Mouse (Mus musculus): ENCODE measurements around the gene Xrcc2.

Xrcc2 gene

DNA sequence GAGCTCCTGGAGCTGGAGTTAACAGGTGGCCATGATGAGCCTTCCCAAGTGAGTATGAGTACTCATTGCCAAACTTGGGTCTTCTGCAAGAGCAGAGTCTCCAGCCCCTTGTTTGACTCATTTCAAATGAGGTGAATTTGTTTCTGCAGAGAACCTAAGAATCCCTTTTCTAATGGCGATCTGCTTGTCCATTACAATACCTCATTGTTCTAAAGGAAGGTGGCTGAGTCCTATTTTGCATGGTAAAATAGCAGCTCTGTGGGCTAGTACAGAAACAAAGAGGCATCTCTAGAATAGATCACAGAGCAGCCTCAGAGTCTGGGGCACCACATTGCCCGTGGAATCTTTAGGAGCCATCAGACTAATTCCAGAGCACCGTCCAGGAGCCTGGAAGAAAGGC is 34.6 kb downstream of the Xrcc2 start:
- in situ Hi-C loops (cut with MboI, MseI): no loop called here

- in situ Hi-C loops (cut with MboI, MseI): no loop called here
Measured at GRCm38 (mm10) chr5:25668306-25668705, 37.3 kb downstream of the Xrcc2 start.

- in situ Hi-C loops (cut with MboI, MseI): no loop called here
Measured at GRCm38 (mm10) chr5:25666684-25667083, 38.9 kb downstream of the Xrcc2 start.

DNA sequence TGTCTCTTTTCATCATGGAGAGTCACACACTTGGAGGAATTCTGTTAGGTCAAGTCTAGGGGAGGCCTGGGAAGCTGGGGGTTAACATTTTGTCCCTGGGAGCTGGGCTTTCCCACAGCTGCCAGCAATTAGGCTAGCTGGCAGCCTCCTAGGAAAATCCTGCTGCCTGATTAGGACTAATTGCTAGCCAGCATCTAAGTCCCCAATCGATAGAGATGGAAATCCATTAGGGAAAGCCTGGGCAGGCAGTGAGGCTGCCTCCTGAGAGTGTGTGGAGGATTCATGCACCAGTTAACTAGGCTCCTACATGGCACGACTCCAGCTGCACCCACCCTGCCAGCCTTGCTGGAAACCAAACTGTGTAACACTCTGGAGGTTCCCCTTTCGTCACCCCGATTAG is 39.5 kb downstream of the Xrcc2 start:
- in situ Hi-C loops (cut with MboI, MseI): no loop called here

GRCm38 (mm10) chr5:25665516-25665915 is 40.1 kb downstream of the Xrcc2 start:
- in situ Hi-C loops (cut with MboI, MseI): no loop called here

GRCm38 (mm10) chr5:25663165-25663564 is 42.5 kb downstream of the Xrcc2 start:
- in situ Hi-C loops (cut with MboI, MseI): no loop called here

DNA sequence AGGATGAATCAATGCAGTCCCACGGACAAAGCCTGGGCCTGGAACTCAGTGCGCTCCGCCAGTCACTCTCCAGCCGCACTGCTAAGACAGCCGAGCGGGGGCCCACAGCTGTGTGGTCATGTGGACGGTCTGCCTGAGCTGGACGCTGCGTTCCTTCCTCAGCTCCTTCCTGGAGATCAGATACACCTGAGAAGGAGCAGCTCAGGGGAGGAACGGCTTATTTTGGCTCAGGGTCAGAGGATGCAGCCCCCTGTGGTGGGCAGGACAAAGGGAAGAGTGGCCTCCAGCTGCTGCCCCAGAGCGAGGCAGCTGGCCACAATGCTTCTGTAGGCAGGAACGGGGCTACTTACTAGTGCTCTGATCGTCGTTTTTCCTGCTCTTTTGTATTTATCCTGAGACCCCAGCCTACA is 51.0 kb downstream of the Xrcc2 start:
- in situ Hi-C loops (cut with MboI, MseI): no loop called here

DNA sequence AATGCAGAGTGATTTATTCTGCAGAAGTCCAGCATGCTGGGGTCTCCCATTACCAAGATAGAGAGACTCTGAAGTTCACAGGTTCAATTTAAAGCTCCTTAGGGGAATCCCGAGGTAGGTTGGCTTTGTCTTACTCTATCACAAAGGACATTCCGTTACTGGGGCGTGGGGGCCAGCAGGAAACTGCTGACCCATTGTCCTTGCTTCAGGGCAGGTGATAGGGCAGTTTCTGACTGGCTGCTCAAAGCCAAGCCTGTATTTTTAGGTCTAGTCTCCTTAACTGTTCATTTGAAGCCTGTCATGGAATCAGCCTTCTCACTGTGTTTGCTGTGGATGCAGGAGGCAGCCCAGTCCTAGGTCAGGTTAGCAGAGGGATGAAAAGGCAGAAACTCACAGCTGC is 52.2 kb downstream of the Xrcc2 start:
- in situ Hi-C loops (cut with MboI, MseI): no loop called here

DNA sequence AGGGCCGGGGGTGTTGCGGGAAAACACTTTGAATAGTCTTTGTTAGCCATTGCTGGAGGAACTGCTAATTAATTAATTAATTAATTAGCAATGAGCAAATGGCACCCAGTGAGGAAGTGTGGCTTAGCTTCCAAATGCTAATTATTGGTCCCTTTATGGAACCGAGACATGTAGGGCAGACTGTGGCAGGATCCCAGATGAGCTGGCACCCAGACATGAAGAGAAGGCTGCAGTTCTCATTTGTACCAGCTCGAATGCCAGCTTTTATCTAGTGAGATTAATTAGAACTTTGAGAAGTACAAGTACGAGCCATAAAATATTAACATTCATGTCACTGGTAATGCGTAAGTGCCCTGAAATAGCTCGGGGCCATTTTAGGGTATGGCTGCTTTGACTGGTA is 53.2 kb downstream of the Xrcc2 start:
- in situ Hi-C loops (cut with MboI, MseI): no loop called here

- in situ Hi-C loops (cut with MboI, MseI): no loop called here
Measured at GRCm38 (mm10) chr5:25645661-25646364, 59.8 kb downstream of the Xrcc2 start.

GRCm38 (mm10) chr5:25644509-25644908 is 61.1 kb downstream of the Xrcc2 start:
- in situ Hi-C loops (cut with MboI, MseI): no loop called here

DNA sequence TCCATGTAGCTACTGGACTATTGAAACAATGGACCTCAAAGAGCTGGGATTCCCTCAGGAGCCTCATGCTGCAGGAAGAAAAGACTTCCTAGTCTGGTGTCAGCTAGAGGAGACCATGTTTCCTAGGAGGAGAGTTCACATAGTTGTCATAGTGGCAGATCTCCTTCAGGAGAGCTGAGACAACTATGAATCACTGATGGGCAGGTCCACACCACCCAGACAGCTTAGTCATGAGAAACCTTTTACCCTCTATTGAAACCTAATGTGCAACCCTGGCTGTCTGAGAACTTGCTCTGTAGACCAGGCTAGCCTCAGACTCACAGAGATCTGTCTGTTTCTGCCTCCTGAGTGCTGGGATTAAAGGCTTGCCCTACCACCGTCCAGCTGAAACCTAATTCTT is 62.9 kb downstream of the Xrcc2 start:
- in situ Hi-C loops (cut with MboI, MseI): no loop called here

All from T-helper 1 cell (primary cell).